Mouse (Mus musculus): ENCODE measurements around the gene Sh3bgrl. TPM values are rescaled to one million over a fixed set of nuclear protein-coding genes. Genes with fewer than 3 reads are reported as not detected.
"Not testable (repeated sequence)": the region's sequence is repeated elsewhere in the genome, so short reads cannot be mapped to it uniquely, and the experiment has no call there.

The Sh3bgrl gene
- polyA plus RNA-seq (2014; fragmentation: Nextera tagmentation; extraction: Ambion mirVana): 161 and 184 TPM in 2 replicates

- Histone ChIP-seq H3K4me2 (replicated peaks) (peak within 1 kb of the TSS; percentile 44), H3K27ac (peak within 1 kb of the TSS; percentile 89), H3K36me3 (replicated peaks; ENCODE audit: control insufficient read depth, insufficient read depth) (no peaks in the 10 kb centered on the region), H3K27me3 (ENCODE audit: control insufficient read depth, insufficient read depth, low read length) (no peaks in the 10 kb centered on the region), H3K9ac (peak within 1 kb of the TSS; percentile 77), H3K9me3 (ENCODE audit: control insufficient read depth, low read length) (no peaks in the 10 kb centered on the region), H3K4me1 (replicated peaks; ENCODE audit: control insufficient read depth, insufficient read depth, low read length) (peaks cover 5% of the 10 kb centered on the region; the same call in 1 of the 2 replicates), H3K4me3 (replicated peaks; ENCODE audit: low read length) (peak within 1 kb of the TSS; percentile 46)
- peak; percentile 97 for ATAC-seq (ENCODE audit: low FRiP score)
- DNase-seq (ENCODE audit: low spot score): peak; percentile 71
- 14% methylated on average over 26 of the region's 26 CpGs for WGBS
Measured at GRCm38 (mm10) chrX:109095245-109096242, at the start of gene Sh3bgrl. Gene Sh3bgrl, plus strand, starts transcription at chrX:109095365.

GRCm38 (mm10) chrX:109047773-109048172, 47.4 kb upstream of the Sh3bgrl start:
- H3K4me3 ChIP-seq (replicated peaks; ENCODE audit: low read length): no peak overlapping the region
- H3K4me1 ChIP-seq (replicated peaks; ENCODE audit: control insufficient read depth, insufficient read depth, low read length): no peaks in the 10 kb centered on the region
- no peak overlapping the region for H3K27ac ChIP-seq
- no peaks in the 10 kb centered on the region for H3K36me3 ChIP-seq (replicated peaks; ENCODE audit: control insufficient read depth, insufficient read depth)
- 92% methylated on average over 1 of the region's 1 CpGs for WGBS
- no peaks in the 10 kb centered on the region for H3K27me3 ChIP-seq (ENCODE audit: control insufficient read depth, insufficient read depth, low read length)
- H3K4me2 ChIP-seq (replicated peaks): no peak overlapping the region
- H3K9me3 ChIP-seq (ENCODE audit: control insufficient read depth, low read length): no peaks in the 10 kb centered on the region
- H3K9ac ChIP-seq: no peak overlapping the region
- DNase-seq (ENCODE audit: low spot score): no peak
- no peak for ATAC-seq (ENCODE audit: low FRiP score)

GRCm38 (mm10) chrX:109071719-109072118, 23.4 kb upstream of the Sh3bgrl start:
- H3K4me1 ChIP-seq (replicated peaks; ENCODE audit: control insufficient read depth, insufficient read depth, low read length): no peaks in the 10 kb centered on the region
- ATAC-seq (ENCODE audit: low FRiP score): no peak
- no peak overlapping the region for H3K27ac ChIP-seq
- H3K27me3 ChIP-seq (ENCODE audit: control insufficient read depth, insufficient read depth, low read length): no peaks in the 10 kb centered on the region
- WGBS: 86% methylated on average over 3 of the region's 3 CpGs
- H3K36me3 ChIP-seq (replicated peaks; ENCODE audit: control insufficient read depth, insufficient read depth): no peaks in the 10 kb centered on the region
- H3K4me3 ChIP-seq (replicated peaks; ENCODE audit: low read length): no peak overlapping the region
- no peak overlapping the region for H3K9ac ChIP-seq
- DNase-seq (ENCODE audit: low spot score): no peak
- H3K4me2 ChIP-seq (replicated peaks): no peak overlapping the region
- no peaks in the 10 kb centered on the region for H3K9me3 ChIP-seq (ENCODE audit: control insufficient read depth, low read length)

GRCm38 (mm10) chrX:109075716-109076115, 19.4 kb upstream of the Sh3bgrl start:
- Histone ChIP-seq H3K9ac (no peak overlapping the region), H3K36me3 (replicated peaks; ENCODE audit: control insufficient read depth, insufficient read depth) (no peaks in the 10 kb centered on the region), H3K9me3 (ENCODE audit: control insufficient read depth, low read length) (no peaks in the 10 kb centered on the region), H3K27me3 (ENCODE audit: control insufficient read depth, insufficient read depth, low read length) (no peaks in the 10 kb centered on the region), H3K4me3 (replicated peaks; ENCODE audit: low read length) (no peak overlapping the region), H3K4me2 (replicated peaks) (no peak overlapping the region), H3K27ac (no peak overlapping the region), H3K4me1 (replicated peaks; ENCODE audit: control insufficient read depth, insufficient read depth, low read length) (no peaks in the 10 kb centered on the region)
- 64% methylated on average over 1 of the region's 1 CpGs for WGBS
- ATAC-seq (ENCODE audit: low FRiP score): no peak
- no peak for DNase-seq (ENCODE audit: low spot score)

GRCm38 (mm10) chrX:109076355-109076754, 18.8 kb upstream of the Sh3bgrl start:
- Histone ChIP-seq H3K4me2 (replicated peaks) (no peak overlapping the region), H3K9ac (no peak overlapping the region), H3K36me3 (replicated peaks; ENCODE audit: control insufficient read depth, insufficient read depth) (no peaks in the 10 kb centered on the region), H3K9me3 (ENCODE audit: control insufficient read depth, low read length) (no peaks in the 10 kb centered on the region), H3K4me1 (replicated peaks; ENCODE audit: control insufficient read depth, insufficient read depth, low read length) (no peaks in the 10 kb centered on the region), H3K27me3 (ENCODE audit: control insufficient read depth, insufficient read depth, low read length) (no peaks in the 10 kb centered on the region), H3K27ac (no peak overlapping the region), H3K4me3 (replicated peaks; ENCODE audit: low read length) (no peak overlapping the region)
- peak; percentile 57 for DNase-seq (ENCODE audit: low spot score)
- no peak for ATAC-seq (ENCODE audit: low FRiP score)
- WGBS: 25% methylated on average over 3 of the region's 3 CpGs

GRCm38 (mm10) chrX:109079354-109079753, 15.8 kb upstream of the Sh3bgrl start:
- 84% methylated on average over 3 of the region's 4 CpGs for WGBS
- H3K27me3 ChIP-seq (ENCODE audit: control insufficient read depth, insufficient read depth, low read length); H3K9ac ChIP-seq; H3K27ac ChIP-seq; H3K36me3 ChIP-seq (replicated peaks; ENCODE audit: control insufficient read depth, insufficient read depth); H3K4me3 ChIP-seq (replicated peaks; ENCODE audit: low read length); H3K4me2 ChIP-seq (replicated peaks); H3K4me1 ChIP-seq (replicated peaks; ENCODE audit: control insufficient read depth, insufficient read depth, low read length); H3K9me3 ChIP-seq (ENCODE audit: control insufficient read depth, low read length); ATAC-seq (ENCODE audit: low FRiP score); DNase-seq (ENCODE audit: low spot score): not testable (repeated sequence)

GRCm38 (mm10) chrX:109087073-109087472, 8.1 kb upstream of the Sh3bgrl start:
- H3K4me2 ChIP-seq (replicated peaks): no peak overlapping the region
- H3K27ac ChIP-seq: no peak overlapping the region
- ATAC-seq (ENCODE audit: low FRiP score) (no peak), DNase-seq (ENCODE audit: low spot score) (no peak)
- H3K36me3 ChIP-seq (replicated peaks; ENCODE audit: control insufficient read depth, insufficient read depth): no peaks in the 10 kb centered on the region
- H3K9me3 ChIP-seq (ENCODE audit: control insufficient read depth, low read length): no peaks in the 10 kb centered on the region
- no peaks in the 10 kb centered on the region for H3K27me3 ChIP-seq (ENCODE audit: control insufficient read depth, insufficient read depth, low read length)
- H3K4me1 ChIP-seq (replicated peaks; ENCODE audit: control insufficient read depth, insufficient read depth, low read length): no peaks in the 10 kb centered on the region
- no peak overlapping the region for H3K9ac ChIP-seq
- no peak overlapping the region for H3K4me3 ChIP-seq (replicated peaks; ENCODE audit: low read length)

- DNase-seq (ENCODE audit: low spot score) (peak; percentile 30), ATAC-seq (ENCODE audit: low FRiP score) (no peak)
- no peaks in the 10 kb centered on the region for H3K36me3 ChIP-seq (replicated peaks; ENCODE audit: control insufficient read depth, insufficient read depth)
- peak overlapping the region; percentile 44 for H3K4me2 ChIP-seq (replicated peaks)
- 16% methylated on average over 4 of the region's 4 CpGs for WGBS
- H3K9ac ChIP-seq: peak overlapping the region; percentile 77
- H3K4me3 ChIP-seq (replicated peaks; ENCODE audit: low read length): peak overlapping the region; percentile 46
- H3K27me3 ChIP-seq (ENCODE audit: control insufficient read depth, insufficient read depth, low read length): no peaks in the 10 kb centered on the region
- peak overlapping the region; percentile 89 for H3K27ac ChIP-seq
- H3K9me3 ChIP-seq (ENCODE audit: control insufficient read depth, low read length): no peaks in the 10 kb centered on the region
- H3K4me1 ChIP-seq (replicated peaks; ENCODE audit: control insufficient read depth, insufficient read depth, low read length): peaks cover 5% of the 10 kb centered on the region; the same call in 1 of the 2 replicates
Measured at GRCm38 (mm10) chrX:109094800-109095199, 365 bp upstream of the Sh3bgrl start.

- Histone ChIP-seq H3K27me3 (ENCODE audit: control insufficient read depth, insufficient read depth, low read length) (no peaks in the 10 kb centered on the region), H3K36me3 (replicated peaks; ENCODE audit: control insufficient read depth, insufficient read depth) (no peaks in the 10 kb centered on the region), H3K9ac (no peak overlapping the region), H3K4me3 (replicated peaks; ENCODE audit: low read length) (no peak overlapping the region), H3K4me2 (replicated peaks) (no peak overlapping the region), H3K9me3 (ENCODE audit: control insufficient read depth, low read length) (no peaks in the 10 kb centered on the region), H3K27ac (no peak overlapping the region), H3K4me1 (replicated peaks; ENCODE audit: control insufficient read depth, insufficient read depth, low read length) (peaks cover 5% of the 10 kb centered on the region; the same call in 1 of the 2 replicates)
- DNase-seq (ENCODE audit: low spot score): no peak
- WGBS: 92% methylated on average over 1 of the region's 1 CpGs
- ATAC-seq (ENCODE audit: low FRiP score): no peak
Measured at GRCm38 (mm10) chrX:109098511-109098910, 3.3 kb downstream of the Sh3bgrl start.

All from hindbrain, embryonic 14.5 days (tissue).